Mouse (Mus musculus): ENCODE measurements around the gene Psmb4.
"Not testable (repeated sequence)": the region's sequence is repeated elsewhere in the genome, so short reads cannot be mapped to it uniquely, and the experiment has no call there.

Gene Psmb4

GRCm38 (mm10) chr3:94886316-94887224, at the start of gene Psmb4:
Psmb4 (minus strand) TSS chr3:94886961.
- DNase-seq, result peak; percentile 83

GRCm38 (mm10) chr3:94936147-94936546, 49.4 kb upstream of the Psmb4 start:
- not testable (repeated sequence) for DNase-seq

GRCm38 (mm10) chr3:94935332-94935731, 48.6 kb upstream of the Psmb4 start:
- not testable (repeated sequence) for DNase-seq

GRCm38 (mm10) chr3:94934564-94934963, 47.8 kb upstream of the Psmb4 start:
- not testable (repeated sequence) for DNase-seq

GRCm38 (mm10) chr3:94933604-94934003, 46.8 kb upstream of the Psmb4 start:
- DNase-seq, result not testable (repeated sequence)

- no peak for DNase-seq
Measured at GRCm38 (mm10) chr3:94932809-94933564, 46.2 kb upstream of the Psmb4 start, which contains the start of gene Selenbp1. Selenbp1 (plus strand) TSS chr3:94933056.

- DNase-seq, result not testable (repeated sequence)
Measured at GRCm38 (mm10) chr3:94932279-94932678, 45.5 kb upstream of the Psmb4 start.

- not testable (repeated sequence) for DNase-seq
Measured at GRCm38 (mm10) chr3:94931427-94932082, 44.8 kb upstream of the Psmb4 start.

GRCm38 (mm10) chr3:94930386-94931266, 43.9 kb upstream of the Psmb4 start:
- not testable (repeated sequence) for DNase-seq

GRCm38 (mm10) chr3:94928979-94929378, 42.2 kb upstream of the Psmb4 start:
- DNase-seq, result not testable (repeated sequence)

GRCm38 (mm10) chr3:94926301-94926736, 39.6 kb upstream of the Psmb4 start:
- not testable (repeated sequence) for DNase-seq

- DNase-seq, result no peak
Measured at GRCm38 (mm10) chr3:94924688-94925087, 37.9 kb upstream of the Psmb4 start.

- no peak for DNase-seq
Measured at GRCm38 (mm10) chr3:94922333-94922732, 35.6 kb upstream of the Psmb4 start.

- no peak for DNase-seq
Measured at GRCm38 (mm10) chr3:94921104-94921503, 34.3 kb upstream of the Psmb4 start.

GRCm38 (mm10) chr3:94918845-94919244, 32.1 kb upstream of the Psmb4 start:
- no peak for DNase-seq

- peak; percentile 11 for DNase-seq
Measured at GRCm38 (mm10) chr3:94917816-94918361, 31.1 kb upstream of the Psmb4 start.

GRCm38 (mm10) chr3:94915903-94916741, 29.4 kb upstream of the Psmb4 start:
- DNase-seq, result peak; percentile 22

GRCm38 (mm10) chr3:94913801-94914200, 27.0 kb upstream of the Psmb4 start:
- DNase-seq, result no peak

- no peak for DNase-seq
Measured at GRCm38 (mm10) chr3:94911050-94911693, 24.4 kb upstream of the Psmb4 start.

- no peak for DNase-seq
Measured at GRCm38 (mm10) chr3:94906482-94906881, 19.7 kb upstream of the Psmb4 start.

Measured in thymus, postnatal 4 days (tissue).